Mouse (Mus musculus) lung, postnatal 0 days (tissue): ENCODE results near the gene Hnrnpa3.

ENCODE experiments used
- CTCF ChIP-seq: IDR thresholded peaks from 2 replicates; pipeline ENCODE4 v1.5.1; 2016; ENCODE audit warnings: antibody characterized with exemption, mild to moderate bottlenecking
- EP300 ChIP-seq: IDR thresholded peaks from 2 replicates; pipeline ENCODE4 v1.6.1; 2016; ENCODE audit warnings: antibody characterized with exemption, mild to moderate bottlenecking, control low read depth

GRCm38 (mm10) chr2:75698874-75699273 lies 39.8 kb downstream of the Hnrnpa3 start:
- no peak for TF ChIP-seq CTCF
- no peak for TF ChIP-seq EP300
